Mouse (Mus musculus) kidney, postnatal 10 days (tissue): ENCODE measurements at regions not wholly inside any gene's neighbourhood (a gene's known extent, or its start where the extent isn't known, plus 50 kb on each side); places are given as distances from the start of the nearest gene placed in this dataset.

Source experiments
- DNase-seq: peaks from one replicate; pipeline ENCODE4 v3.0.0; 2021; ENCODE audit warnings: mixed read lengths

DNA sequence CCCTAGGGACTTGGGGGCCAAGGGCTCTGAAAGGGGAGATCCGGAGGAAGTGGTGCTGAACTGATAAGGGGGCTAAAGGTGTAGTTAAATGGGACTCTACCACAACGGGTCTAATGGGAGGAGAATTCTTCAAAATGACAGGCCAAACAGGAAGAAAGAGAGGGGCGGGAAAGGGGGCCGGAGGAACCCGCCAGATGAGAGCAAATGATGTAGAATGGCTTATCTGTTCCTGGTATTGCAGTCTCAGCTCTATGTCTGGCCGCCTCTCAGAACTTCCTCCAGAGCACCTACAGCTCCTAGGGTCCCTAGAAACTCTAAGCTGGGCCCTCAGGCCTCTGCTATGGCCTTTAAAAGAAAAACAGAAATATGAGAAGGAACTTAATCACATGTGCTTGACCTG, 306.8 kb downstream of the Phkb start:
- DNase-seq, result no peak

DNA sequence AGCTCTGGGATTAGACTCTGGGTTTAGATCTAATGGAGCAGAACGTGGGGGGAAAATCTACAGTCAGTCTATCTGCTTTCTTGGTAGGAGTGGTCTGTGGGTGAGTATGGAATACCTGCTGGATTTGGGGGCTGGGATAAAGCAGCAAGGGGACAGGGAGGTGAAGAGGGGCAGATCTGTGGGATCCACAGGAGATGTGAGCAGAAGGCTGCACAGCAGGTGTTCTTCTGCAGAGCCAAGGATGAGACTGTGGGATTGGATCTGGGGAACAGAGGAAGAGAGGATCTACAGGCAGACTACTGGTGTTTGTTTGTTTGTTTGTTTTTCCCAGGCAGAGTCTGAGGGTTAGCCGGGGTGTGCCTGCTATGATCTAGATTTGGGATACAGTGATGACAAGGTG, 284.5 kb downstream of the Phkb start:
- DNase-seq, result no peak

DNA sequence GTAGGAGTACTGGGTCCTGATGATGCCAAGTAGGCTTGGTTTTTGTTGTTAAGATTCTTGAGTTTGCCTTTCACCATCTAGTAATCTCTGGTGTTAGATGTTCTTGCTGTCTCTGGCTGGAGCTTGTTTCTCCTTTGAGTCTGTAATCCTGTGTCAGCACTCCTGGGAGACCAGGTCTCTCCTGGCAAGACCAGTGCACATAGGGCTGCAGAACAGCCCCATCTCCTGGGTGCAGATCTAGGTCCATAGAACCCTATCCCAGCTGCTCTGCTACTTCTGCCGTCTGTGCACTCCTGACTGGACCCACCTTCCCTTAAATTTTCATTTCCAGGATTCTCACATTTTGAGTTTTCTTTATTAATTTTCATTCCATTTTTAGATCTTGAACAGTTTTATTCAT, 283.9 kb downstream of the Phkb start:
- no peak for DNase-seq
